8 mouse cellular contexts compared by ENCODE assay signal in the genomic region with DNA sequence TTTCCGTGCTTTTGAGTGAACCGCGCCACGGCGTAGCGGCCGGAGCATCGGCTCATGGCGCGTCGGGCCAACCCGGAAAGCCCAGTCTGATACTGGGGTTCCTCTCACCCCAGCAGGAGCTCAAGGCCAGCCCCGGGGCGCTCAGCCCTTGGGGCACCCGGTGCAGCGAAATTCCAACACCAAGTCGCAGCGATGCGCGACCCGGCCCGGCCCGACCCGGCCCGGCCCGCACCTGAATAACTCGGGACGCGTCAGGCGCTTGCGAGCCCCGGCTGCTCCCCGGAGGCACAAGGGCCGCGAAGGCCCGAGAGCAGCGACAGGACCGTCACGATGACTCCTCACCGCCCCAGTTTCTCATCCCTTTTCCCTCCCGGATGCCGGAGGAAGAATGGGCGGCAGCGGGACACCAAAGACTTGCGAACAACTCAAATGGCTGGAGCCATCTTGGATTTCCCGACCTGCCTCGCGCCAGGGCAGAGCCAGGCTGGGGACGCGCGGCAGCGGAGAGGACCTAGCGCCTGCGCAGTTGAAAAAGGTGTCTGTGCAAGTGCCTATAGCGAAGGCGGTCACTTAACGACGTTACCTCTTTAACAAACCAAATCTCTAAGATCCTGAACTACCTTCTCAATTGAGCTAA. TPM values are rescaled to one million over a fixed set of nuclear protein-coding genes. Genes with fewer than 3 reads are reported as not detected.
A peak's percentile ranks its signal among the peaks of the same experiment; 100 is the strongest.
DNase-seq lines count a peak whose midpoint lies in the region; ATAC-seq and TF ChIP-seq lines count a peak whose summit lies in the region.

Anapc1 (minus strand) TSS at position 471 of the 637 bp plus-strand sequence.

- TF ChIP-seq POLR2A in ES-Bruce4 (IDR thresholded peaks at IDR 0.05; ENCODE audit: insufficient read depth, low read length): peak; percentile 52

- no peak for TF ChIP-seq CTCF in ES-Bruce4 (IDR thresholded peaks at IDR 0.05; ENCODE audit: low read depth, low read length)

- H3K9ac ChIP-seq in ES-Bruce4 (ENCODE audit: low read depth, poor library complexity, severe bottlenecking): peak within 1 kb of the TSS; percentile 93
- peak within 1 kb of the TSS; percentile 96 for H3K9ac ChIP-seq in forebrain, embryonic 14.5 days (ENCODE audit: low read length)
- peak within 1 kb of the TSS; percentile 95 for H3K9ac ChIP-seq in neural tube, embryonic 15.5 days (replicated peaks)

- H3K27me3 ChIP-seq in ES-Bruce4 (ENCODE audit: control insufficient read depth, insufficient read depth, low read length, poor library complexity, severe bottlenecking): no peaks in the 10 kb centered on the region
- no peaks in the 10 kb centered on the region for H3K27me3 ChIP-seq in forebrain, embryonic 14.5 days (replicated peaks; ENCODE audit: control insufficient read depth, insufficient read depth, low read length)
- H3K27me3 ChIP-seq in neural tube, embryonic 15.5 days (replicated peaks): no peaks in the 10 kb centered on the region

- H3K9me3 ChIP-seq in ES-Bruce4 (replicated peaks; ENCODE audit: control insufficient read depth, insufficient read depth, low read length, poor library complexity, severe bottlenecking): no peaks in the 10 kb centered on the region
- no peaks in the 10 kb centered on the region for H3K9me3 ChIP-seq in forebrain, embryonic 14.5 days (replicated peaks; ENCODE audit: control insufficient read depth, low read length)
- no peaks in the 10 kb centered on the region for H3K9me3 ChIP-seq in neural tube, embryonic 15.5 days (replicated peaks)

- peaks cover 12% of the 10 kb centered on the region for H3K36me3 ChIP-seq in ES-Bruce4 (ENCODE audit: control insufficient read depth, insufficient read depth, low read length, poor library complexity, severe bottlenecking)
- peaks cover 16% of the 10 kb centered on the region for H3K36me3 ChIP-seq in forebrain, embryonic 14.5 days (ENCODE audit: control insufficient read depth, insufficient read depth, low read length)
- H3K36me3 ChIP-seq in neural tube, embryonic 15.5 days: peaks cover 3% of the 10 kb centered on the region

- H3K4me1 ChIP-seq in ES-Bruce4 (ENCODE audit: control insufficient read depth, insufficient read depth, low read length): peaks cover 1% of the 10 kb centered on the region
- H3K4me1 ChIP-seq in forebrain, embryonic 14.5 days (ENCODE audit: control insufficient read depth, insufficient read depth, low read length): peaks cover 13% of the 10 kb centered on the region
- H3K4me1 ChIP-seq in neural tube, embryonic 15.5 days: peaks cover 21% of the 10 kb centered on the region

- ATAC-seq in cerebellum, adult (ENCODE audit: insufficient number of reproducible peaks, low FRiP score, low TSS enrichment): peak; percentile 96
- ATAC-seq in forebrain, embryonic 14.5 days: peak; percentile 99
- peak; percentile 98 for ATAC-seq in neural tube, embryonic 15.5 days (ENCODE audit: low FRiP score)

- no peak within 1 kb of the TSS for H3K27ac ChIP-seq in ES-Bruce4 (ENCODE audit: insufficient read depth, low read length)
- H3K27ac ChIP-seq in forebrain, embryonic 14.5 days (ENCODE audit: low read depth, low read length): peak within 1 kb of the TSS; percentile 74
- H3K27ac ChIP-seq in neural tube, embryonic 15.5 days (replicated peaks): peak within 1 kb of the TSS; percentile 95

- WGBS in forebrain, embryonic 14.5 days: under 1% methylated on average over 58 of the region's 58 CpGs
- WGBS in neural tube, embryonic 15.5 days: under 1% methylated on average over 58 of the region's 58 CpGs

- intact Hi-C loops in heart, postnatal 14 days (cut with DNase I): no loop called here

- no peak for TF ChIP-seq EP300 in ES-Bruce4 (IDR thresholded peaks at IDR 0.05; ENCODE audit: insufficient read depth, low read depth, low read length)

- DNase-seq in forebrain, embryonic 14.5 days (ENCODE audit: low spot score): peak; percentile 96
- DNase-seq in heart, postnatal 14 days: peak; percentile 88 to 89
- DNase-seq in layer of hippocampus, adult 11-12 months (ENCODE audit: low spot score): peak; percentile 88
- peak; percentile 88 to 91 for DNase-seq in lung, adult 18-20 months
- DNase-seq in testis, postnatal 14 days (ENCODE audit: low spot score): peak; percentile 92

- peak within 1 kb of the TSS; percentile 97 for H3K4me3 ChIP-seq in ES-Bruce4 (ENCODE audit: low read depth, low read length)
- H3K4me3 ChIP-seq in forebrain, embryonic 14.5 days (ENCODE audit: low read depth, low read length): peak within 1 kb of the TSS; percentile 91
- peak within 1 kb of the TSS; percentile 96 for H3K4me3 ChIP-seq in neural tube, embryonic 15.5 days (replicated peaks)

- H3K4me2 ChIP-seq in forebrain, embryonic 14.5 days (ENCODE audit: low read length): peak within 1 kb of the TSS; percentile 51
- peak within 1 kb of the TSS; percentile 67 for H3K4me2 ChIP-seq in neural tube, embryonic 15.5 days

RNA-seq across cellular contexts. Expression of gene Anapc1, which starts in this region (rescaled TPM):
- polyA plus RNA-seq in ES-Bruce4 (2011; ENCODE audit: insufficient read depth, insufficient read length, low read depth, missing spikeins): 139 and 144 TPM in 2 replicates
- polyA plus RNA-seq in forebrain, embryonic 14.5 days (2014; fragmentation: Nextera tagmentation; extraction: Ambion mirVana): 54.6 and 57.9 TPM in 2 replicates
- 10 to 100 TPM; 50.6 to 51.0 TPM for total RNA-seq in heart, postnatal 14 days (2021)
- 34.2 and 40.9 TPM in 2 replicates for polyA plus RNA-seq in neural tube, embryonic 15.5 days (2015; fragmentation: Nextera tagmentation; extraction: Ambion mirVana)
